ENCODE assay signal across 16 mouse cellular contexts in genomic region chr4:147878537-147878936, GRCm38 (mm10).
"Had no signal": no experiment of that assay in that cellular context is flagged by ENCODE, and none has a peak within 500 bp of the region (broad histone marks: within the 10 kb centered on the region; RNA-seq: fewer than 3 reads in every experiment).

No protein-coding gene starts in this region.

- H3K4me1 ChIP-seq: neural tube, embryonic 13.5 days; neural tube, embryonic 15.5 days; stomach, embryonic 15.5 days had no signal

- H3K4me3 ChIP-seq: neural tube, embryonic 13.5 days; neural tube, embryonic 15.5 days; stomach, embryonic 15.5 days had no signal

- H3K9me3 ChIP-seq: neural tube, embryonic 13.5 days; neural tube, embryonic 15.5 days; stomach, embryonic 15.5 days had no signal

- H3K27ac ChIP-seq: neural tube, embryonic 13.5 days; neural tube, embryonic 15.5 days; stomach, embryonic 15.5 days; stomach, postnatal 0 days had no signal

- H3K9ac ChIP-seq: neural tube, embryonic 13.5 days; neural tube, embryonic 15.5 days; stomach, embryonic 15.5 days had no signal

- H3K27me3 ChIP-seq: neural tube, embryonic 13.5 days; neural tube, embryonic 15.5 days; stomach, embryonic 15.5 days had no signal

- H3K4me2 ChIP-seq: neural tube, embryonic 13.5 days; neural tube, embryonic 15.5 days; stomach, embryonic 15.5 days had no signal

- DNase-seq: retina, postnatal 1 day; right cerebral cortex, adult 18-20 months; right cerebral cortex, postnatal 14 days; right cerebral cortex, postnatal 25 days; right cerebral cortex, postnatal 4 days; spleen, adult 18-20 months; thymus, adult 18-20 months; thymus, adult 2 months; thymus, postnatal 14 days; thymus, postnatal 25 days; thymus, postnatal 36 days; thymus, postnatal 4 days had no signal
